Comparison of ENCODE assay signal across 9 mouse cellular contexts in the genomic region with DNA sequence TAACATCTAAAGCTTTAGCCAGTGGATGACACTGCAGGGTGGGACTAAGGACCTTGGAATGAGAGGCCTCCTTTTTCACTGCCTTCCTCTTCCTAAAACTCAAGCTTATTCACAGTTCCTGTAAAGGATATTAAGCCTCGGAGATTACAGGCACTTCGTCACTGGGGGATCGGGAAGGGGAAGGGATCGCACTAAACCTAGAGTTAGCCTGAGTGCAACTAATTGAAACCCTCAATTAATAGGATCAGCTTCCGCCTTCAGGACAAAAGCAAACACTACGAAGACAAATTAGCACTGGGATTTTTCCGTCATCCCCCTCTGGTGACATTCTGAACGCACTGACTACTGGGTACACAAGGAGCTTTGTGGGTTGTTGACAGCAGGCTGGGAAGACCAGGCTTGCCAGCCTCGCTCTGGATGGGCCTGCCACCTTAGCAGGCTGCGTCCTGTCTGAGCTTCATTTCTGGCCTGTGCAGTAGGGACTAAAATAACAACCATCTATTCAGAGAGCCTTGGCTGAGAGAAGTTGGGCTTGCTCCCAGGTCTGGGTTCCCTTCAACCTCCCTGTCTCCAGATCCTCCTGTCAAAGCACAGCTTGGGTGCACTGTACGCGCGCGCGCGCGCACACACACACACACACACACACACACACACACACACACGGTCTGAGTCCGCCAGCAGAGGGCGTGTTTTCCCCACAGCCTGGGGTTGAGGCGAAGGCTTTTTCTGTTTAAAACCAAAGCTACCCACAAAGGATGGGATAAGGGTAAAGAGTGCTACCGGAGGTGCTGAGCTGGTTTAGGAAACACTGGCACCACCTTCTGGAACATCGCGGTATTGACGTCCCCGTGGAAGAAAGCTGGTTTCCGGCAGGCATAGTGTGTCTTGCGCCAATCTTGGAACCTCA.
DNase-seq lines count a peak whose midpoint lies in the region; ATAC-seq and TF ChIP-seq lines count a peak whose summit lies in the region.
"Had no signal": no experiment of that assay in that cellular context is flagged by ENCODE, and none has a peak within 500 bp of the region (broad histone marks: within the 10 kb centered on the region; RNA-seq: fewer than 3 reads in every experiment).

No protein-coding gene starts in this region.

- TF ChIP-seq CTCF in forebrain, postnatal 0 days (IDR thresholded peaks at IDR 0.05; ENCODE audit: low read depth): peak; percentile 93

- H3K27me3 ChIP-seq in forebrain, postnatal 0 days (ENCODE audit: insufficient read depth, low read length): no peaks in the 10 kb centered on the region

- intact Hi-C loops in heart, postnatal 36 days (cut with DNase I): loop anchor here (2.0 to 5.0 kb wide), 2 partner anchors 18 to 49 kb away; no protein-coding TSS in a partner anchor

- peak overlapping the region; percentile 23 for H3K4me2 ChIP-seq in forebrain, postnatal 0 days (ENCODE audit: low read depth)

- 16% methylated on average over 28 of the region's 28 CpGs for WGBS in forebrain, postnatal 0 days

- no peaks in the 10 kb centered on the region for H3K9me3 ChIP-seq in forebrain, postnatal 0 days (ENCODE audit: low read length)
- H3K9me3 ChIP-seq: megakaryocyte, embryonic 14.5 days had no signal

- ATAC-seq in forebrain, postnatal 0 days: peak; percentile 94

- H3K36me3 ChIP-seq in forebrain, postnatal 0 days (ENCODE audit: insufficient read depth): no peaks in the 10 kb centered on the region

- peak overlapping the region; percentile 23; the same call in 1 of the 2 replicates for H3K9ac ChIP-seq in forebrain, postnatal 0 days

- H3K4me3 ChIP-seq in forebrain, postnatal 0 days (ENCODE audit: low read depth, low read length): no peak overlapping the region

- H3K4me1 ChIP-seq in forebrain, postnatal 0 days (ENCODE audit: insufficient read depth): peaks cover 7% of the 10 kb centered on the region; the same call in 1 of the 2 replicates

- H3K27ac ChIP-seq in forebrain, postnatal 0 days (ENCODE audit: low read depth, low read length): peak overlapping the region; percentile 57

- peak; percentile 89 for DNase-seq in ES-CJ7 (ENCODE audit: low read depth, low spot score)
- DNase-seq in cerebellum, adult 11 months: peak; percentile 74
- DNase-seq in forebrain, postnatal 0 days: peak; percentile 95
- peak; percentile 81 to 89 for DNase-seq in heart, postnatal 36 days
- DNase-seq in layer of hippocampus, adult 18-20 months (ENCODE audit: low spot score in 2 of 2): peak; percentile 66 to 90
- DNase-seq in lung, adult 18-20 months: peak; percentile 82 to 85
- peak; percentile 50 for DNase-seq in ovary, postnatal 10 days (ENCODE audit: low spot score)
- DNase-seq in thymus, postnatal 0 days (ENCODE audit: low spot score): peak; percentile 87
